Mouse (Mus musculus): Measurements from ENCODE around the gene Ick. TPM values are rescaled to one million over a fixed set of nuclear protein-coding genes. Genes with fewer than 3 reads are reported as not detected.
"Not testable (repeated sequence)": the region's sequence is repeated elsewhere in the genome, so short reads cannot be mapped to it uniquely, and the experiment has no call there.

Gene Ick
- 17.2 and 21.5 TPM in 2 replicates for polyA plus RNA-seq (2016; fragmentation: Nextera tagmentation; extraction: Ambion mirVana)

GRCm38 (mm10) chr9:78108796-78109239, at the start of gene Ick, which contains the start of gene Fbxo9:
TSS of gene Ick (plus strand) at chr9:78109192.
TSS of gene Fbxo9 (minus strand) at chr9:78109065.
- H3K4me1 ChIP-seq: peaks cover 16% of the 10 kb centered on the region
- WGBS: under 1% methylated on average over 20 of the region's 20 CpGs

GRCm38 (mm10) chr9:78059525-78060120, 49.4 kb upstream of the Ick start:
- no peak for DNase-seq (ENCODE audit: low spot score)
- H3K9me3 ChIP-seq: no peaks in the 10 kb centered on the region
- WGBS: 81% methylated on average over 16 of the region's 16 CpGs
- H3K36me3 ChIP-seq: no peaks in the 10 kb centered on the region
- no peaks in the 10 kb centered on the region for H3K27me3 ChIP-seq (ENCODE audit: insufficient read depth, poor library complexity, severe bottlenecking)
- H3K27ac ChIP-seq: no peak overlapping the region
- no peak overlapping the region for H3K4me3 ChIP-seq
- peaks cover 10% of the 10 kb centered on the region for H3K4me1 ChIP-seq

More at GRCm38 (mm10) chr9:78108796-78109239, at the start of gene Ick, which contains the start of gene Fbxo9:
- peak within 1 kb of the TSS; percentile 95 for H3K4me3 ChIP-seq
- DNase-seq (ENCODE audit: low spot score): peak; percentile 97
- H3K9me3 ChIP-seq: no peaks in the 10 kb centered on the region
- H3K27me3 ChIP-seq (ENCODE audit: insufficient read depth, poor library complexity, severe bottlenecking): no peaks in the 10 kb centered on the region
- H3K27ac ChIP-seq: peak within 1 kb of the TSS; percentile 97
- H3K36me3 ChIP-seq: peaks cover 7% of the 10 kb centered on the region

- 75% methylated on average over 9 of the region's 9 CpGs for WGBS
- Histone ChIP-seq H3K27me3 (ENCODE audit: insufficient read depth, poor library complexity, severe bottlenecking) (no peaks in the 10 kb centered on the region), H3K4me1 (peaks cover 10% of the 10 kb centered on the region), H3K27ac (no peak overlapping the region), H3K4me3 (no peak overlapping the region), H3K9me3 (no peaks in the 10 kb centered on the region), H3K36me3 (no peaks in the 10 kb centered on the region)
- DNase-seq (ENCODE audit: low spot score): no peak
Measured at GRCm38 (mm10) chr9:78062392-78062791, 46.6 kb upstream of the Ick start.

GRCm38 (mm10) chr9:78064121-78064520, 44.9 kb upstream of the Ick start:
- H3K27ac ChIP-seq: no peak overlapping the region
- H3K9me3 ChIP-seq: no peaks in the 10 kb centered on the region
- no peaks in the 10 kb centered on the region for H3K36me3 ChIP-seq
- no peaks in the 10 kb centered on the region for H3K27me3 ChIP-seq (ENCODE audit: insufficient read depth, poor library complexity, severe bottlenecking)
- WGBS: 67% methylated on average over 10 of the region's 10 CpGs
- DNase-seq (ENCODE audit: low spot score): no peak
- no peak overlapping the region for H3K4me3 ChIP-seq
- peaks cover 10% of the 10 kb centered on the region for H3K4me1 ChIP-seq

- H3K4me1 ChIP-seq: no peaks in the 10 kb centered on the region
- H3K9me3 ChIP-seq: no peaks in the 10 kb centered on the region
- no peak overlapping the region for H3K4me3 ChIP-seq
- no peak for DNase-seq (ENCODE audit: low spot score)
- H3K27ac ChIP-seq: no peak overlapping the region
- H3K27me3 ChIP-seq (ENCODE audit: insufficient read depth, poor library complexity, severe bottlenecking): no peaks in the 10 kb centered on the region
- no peaks in the 10 kb centered on the region for H3K36me3 ChIP-seq
- 70% methylated on average over 5 of the region's 5 CpGs for WGBS
Measured at GRCm38 (mm10) chr9:78070496-78070895, 38.5 kb upstream of the Ick start.

- no peaks in the 10 kb centered on the region for H3K27me3 ChIP-seq (ENCODE audit: insufficient read depth, poor library complexity, severe bottlenecking)
- H3K36me3 ChIP-seq: no peaks in the 10 kb centered on the region
- no peak overlapping the region for H3K27ac ChIP-seq
- DNase-seq (ENCODE audit: low spot score): no peak
- no peak overlapping the region for H3K4me3 ChIP-seq
- 85% methylated on average over 4 of the region's 4 CpGs for WGBS
- H3K9me3 ChIP-seq: no peaks in the 10 kb centered on the region
- H3K4me1 ChIP-seq: no peaks in the 10 kb centered on the region
Measured at GRCm38 (mm10) chr9:78071626-78072025, 37.4 kb upstream of the Ick start.

GRCm38 (mm10) chr9:78073291-78073690, 35.7 kb upstream of the Ick start:
- H3K9me3 ChIP-seq; H3K36me3 ChIP-seq; H3K27ac ChIP-seq; H3K27me3 ChIP-seq (ENCODE audit: insufficient read depth, poor library complexity, severe bottlenecking); H3K4me3 ChIP-seq; DNase-seq (ENCODE audit: low spot score); H3K4me1 ChIP-seq: not testable (repeated sequence)
- WGBS: 84% methylated on average over 3 of the region's 3 CpGs

GRCm38 (mm10) chr9:78073713-78074340, 35.2 kb upstream of the Ick start:
- Histone ChIP-seq H3K27me3 (ENCODE audit: insufficient read depth, poor library complexity, severe bottlenecking) (no peaks in the 10 kb centered on the region), H3K27ac (no peak overlapping the region), H3K4me1 (no peaks in the 10 kb centered on the region), H3K4me3 (no peak overlapping the region), H3K9me3 (no peaks in the 10 kb centered on the region), H3K36me3 (no peaks in the 10 kb centered on the region)
- DNase-seq (ENCODE audit: low spot score): no peak
- WGBS: 87% methylated on average over 13 of the region's 13 CpGs

- Histone ChIP-seq H3K4me1 (no peaks in the 10 kb centered on the region), H3K27me3 (ENCODE audit: insufficient read depth, poor library complexity, severe bottlenecking) (no peaks in the 10 kb centered on the region), H3K9me3 (no peaks in the 10 kb centered on the region), H3K4me3 (no peak overlapping the region), H3K36me3 (0 out of 2 replicates have a peak, but pooled peaks cover 1% of the 10 kb centered on the region), H3K27ac (no peak overlapping the region)
- 87% methylated on average over 3 of the region's 3 CpGs for WGBS
- no peak for DNase-seq (ENCODE audit: low spot score)
Measured at GRCm38 (mm10) chr9:78075256-78075655, 33.7 kb upstream of the Ick start.

GRCm38 (mm10) chr9:78078240-78078639, 30.8 kb upstream of the Ick start:
- DNase-seq (ENCODE audit: low spot score): no peak
- H3K4me3 ChIP-seq: no peak overlapping the region
- 26% methylated on average over 2 of the region's 2 CpGs for WGBS
- H3K36me3 ChIP-seq: peaks cover 18% of the 10 kb centered on the region
- no peaks in the 10 kb centered on the region for H3K4me1 ChIP-seq
- no peak overlapping the region for H3K27ac ChIP-seq
- no peaks in the 10 kb centered on the region for H3K27me3 ChIP-seq (ENCODE audit: insufficient read depth, poor library complexity, severe bottlenecking)
- no peaks in the 10 kb centered on the region for H3K9me3 ChIP-seq

GRCm38 (mm10) chr9:78081835-78082234, 27.2 kb upstream of the Ick start:
- no peaks in the 10 kb centered on the region for H3K9me3 ChIP-seq
- no peaks in the 10 kb centered on the region for H3K4me1 ChIP-seq
- 69% methylated on average over 7 of the region's 7 CpGs for WGBS
- H3K4me3 ChIP-seq: no peak overlapping the region
- no peaks in the 10 kb centered on the region for H3K27me3 ChIP-seq (ENCODE audit: insufficient read depth, poor library complexity, severe bottlenecking)
- DNase-seq (ENCODE audit: low spot score): no peak
- H3K36me3 ChIP-seq: peaks cover 53% of the 10 kb centered on the region
- no peak overlapping the region for H3K27ac ChIP-seq

- H3K4me3 ChIP-seq: no peak overlapping the region
- H3K27me3 ChIP-seq (ENCODE audit: insufficient read depth, poor library complexity, severe bottlenecking): no peaks in the 10 kb centered on the region
- WGBS: 90% methylated on average over 4 of the region's 4 CpGs
- H3K36me3 ChIP-seq: peaks cover 59% of the 10 kb centered on the region
- no peaks in the 10 kb centered on the region for H3K9me3 ChIP-seq
- H3K4me1 ChIP-seq: peaks cover 12% of the 10 kb centered on the region
- no peak overlapping the region for H3K27ac ChIP-seq
- no peak for DNase-seq (ENCODE audit: low spot score)
Measured at GRCm38 (mm10) chr9:78084341-78084740, 24.7 kb upstream of the Ick start.

GRCm38 (mm10) chr9:78085722-78086287, 23.2 kb upstream of the Ick start:
- Histone ChIP-seq H3K27me3 (ENCODE audit: insufficient read depth, poor library complexity, severe bottlenecking) (no peaks in the 10 kb centered on the region), H3K27ac (no peak overlapping the region), H3K4me1 (peaks cover 13% of the 10 kb centered on the region), H3K4me3 (no peak overlapping the region), H3K9me3 (no peaks in the 10 kb centered on the region), H3K36me3 (peaks cover 56% of the 10 kb centered on the region)
- 87% methylated on average over 14 of the region's 14 CpGs for WGBS
- DNase-seq (ENCODE audit: low spot score): no peak

Measured in heart, embryonic 10.5 days (tissue).